Mouse (Mus musculus): ENCODE results near the gene Arl13a.

The Arl13a gene

GRCm38 (mm10) chrX:134221856-134222255 lies 34.6 kb downstream of the Arl13a start, which contains the start of gene Nox1:
Gene Nox1 (minus strand): TSS chrX:134221956.
- Histone ChIP-seq H3K36me3 (ENCODE audit: control insufficient read depth, insufficient read depth, low read length, poor library complexity, severe bottlenecking) (no peaks in the 10 kb centered on the region; the same call in 1 of the 2 replicates), H3K27me3 (ENCODE audit: control insufficient read depth, insufficient read depth, low read length, poor library complexity, severe bottlenecking) (no peaks in the 10 kb centered on the region)
- DNase-seq (ENCODE audit: low read depth, low spot score) = no peak

DNA sequence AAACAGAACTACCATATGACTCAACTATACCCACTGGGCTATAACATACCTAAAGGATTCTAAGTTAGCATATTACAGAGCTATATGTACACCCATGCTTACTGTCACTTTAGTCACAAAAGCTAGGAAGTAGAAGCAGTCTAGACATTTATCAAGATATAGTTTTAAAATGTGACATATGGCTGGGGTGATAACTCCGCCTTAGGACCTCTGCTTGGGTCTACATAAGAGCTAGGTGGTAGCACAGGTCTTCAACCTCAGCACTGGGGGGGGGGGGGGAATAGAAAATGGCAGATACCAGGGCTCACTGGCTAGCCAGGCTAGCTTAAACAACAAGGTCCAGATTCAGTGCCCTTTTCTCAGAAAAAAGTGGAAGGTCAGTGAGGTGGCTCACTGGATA lies 45.7 kb downstream of the Arl13a start:
- no peaks in the 10 kb centered on the region for H3K27me3 ChIP-seq (ENCODE audit: control insufficient read depth, insufficient read depth, low read length, poor library complexity, severe bottlenecking)
- H3K36me3 ChIP-seq (ENCODE audit: control insufficient read depth, insufficient read depth, low read length, poor library complexity, severe bottlenecking) = no peaks in the 10 kb centered on the region
- DNase-seq (ENCODE audit: low read depth, low spot score) = no peak

DNA sequence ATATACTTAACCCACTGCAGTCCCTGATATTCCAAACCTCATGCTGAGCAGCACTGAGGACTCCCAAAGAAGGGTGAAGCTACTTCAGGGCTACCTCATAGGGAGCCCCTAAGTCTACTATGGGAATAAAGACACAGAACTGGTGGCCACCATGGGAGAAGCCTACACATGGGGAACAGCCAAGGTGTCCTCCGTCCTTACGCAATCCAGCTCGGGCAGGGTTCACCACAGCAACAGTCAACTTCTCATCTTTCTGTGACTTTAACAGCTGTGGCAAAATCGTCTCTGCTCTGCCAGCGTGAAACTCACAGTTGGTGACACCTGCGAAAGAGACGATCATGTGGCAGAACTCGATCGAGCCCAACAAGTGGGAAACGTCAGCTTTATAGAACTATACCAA lies 51.0 kb downstream of the Arl13a start:
- H3K36me3 ChIP-seq (ENCODE audit: control insufficient read depth, insufficient read depth, low read length, poor library complexity, severe bottlenecking) = no peaks in the 10 kb centered on the region
- no peaks in the 10 kb centered on the region for H3K27me3 ChIP-seq (ENCODE audit: control insufficient read depth, insufficient read depth, low read length, poor library complexity, severe bottlenecking)
- DNase-seq (ENCODE audit: low read depth, low spot score) = no peak

DNA sequence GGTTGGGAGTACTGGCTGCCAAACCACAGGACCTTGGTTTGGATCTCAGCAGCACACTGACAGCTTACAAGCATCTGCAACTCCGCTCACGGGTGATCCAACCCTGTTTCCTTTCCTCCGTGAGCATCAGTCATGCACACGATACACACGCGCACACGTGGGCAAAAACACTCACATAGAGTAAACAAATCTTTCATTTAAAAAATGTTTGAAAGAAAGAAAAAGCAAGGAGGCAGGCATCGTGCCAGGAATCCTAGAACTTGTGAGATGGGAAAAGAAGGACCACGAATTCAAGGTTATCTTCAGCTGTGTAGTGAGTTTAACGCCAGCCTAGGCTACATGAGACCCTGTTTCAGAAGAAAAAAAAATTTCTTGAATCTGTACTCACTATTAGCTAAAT lies 58.6 kb downstream of the Arl13a start:
- Histone ChIP-seq H3K27me3 (ENCODE audit: control insufficient read depth, insufficient read depth, low read length, poor library complexity, severe bottlenecking) (no peaks in the 10 kb centered on the region), H3K36me3 (ENCODE audit: control insufficient read depth, insufficient read depth, low read length, poor library complexity, severe bottlenecking) (no peaks in the 10 kb centered on the region; the same call in 1 of the 2 replicates)
- DNase-seq (ENCODE audit: low read depth, low spot score) = no peak

DNA sequence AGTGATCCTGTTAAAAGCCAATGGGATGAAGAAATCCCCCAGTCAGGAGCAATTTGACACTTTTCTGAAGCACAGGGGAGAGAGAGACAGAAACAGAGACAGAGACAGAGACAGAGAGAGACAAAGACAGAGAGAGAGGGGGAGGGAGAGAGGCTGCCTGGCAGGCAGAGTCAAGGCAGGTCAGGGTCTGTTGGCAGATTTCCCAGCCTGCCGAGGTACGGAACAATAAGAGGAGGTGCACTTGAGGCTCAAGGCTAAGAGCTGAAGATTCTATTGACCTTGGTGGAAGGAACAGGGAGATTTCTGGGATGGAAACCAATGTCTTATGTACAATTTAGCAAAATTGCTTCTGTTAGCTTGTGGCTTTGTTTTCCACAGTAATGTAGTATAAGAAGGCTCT lies 60.9 kb downstream of the Arl13a start:
- DNase-seq (ENCODE audit: low read depth, low spot score) = no peak
- Histone ChIP-seq H3K27me3 (ENCODE audit: control insufficient read depth, insufficient read depth, low read length, poor library complexity, severe bottlenecking) (no peaks in the 10 kb centered on the region), H3K36me3 (ENCODE audit: control insufficient read depth, insufficient read depth, low read length, poor library complexity, severe bottlenecking) (no peaks in the 10 kb centered on the region; the same call in 1 of the 2 replicates)

All from splenic B cell, adult 2 months (primary cell).